Mouse (Mus musculus) urinary bladder, postnatal 0 days (tissue): ENCODE results near the gene Rundc1. TPM values are rescaled to one million over a fixed set of nuclear protein-coding genes. Genes with fewer than 3 reads are reported as not detected.

Experiments
- microRNA-seq: library from miRNA; unstranded; fragments of <30 nt; microRNA quantifications from one replicate; pipeline ENCODE4, GENCODE M21; 2016
- polyA plus RNA-seq: library from polyadenylated mRNA; unstranded; fragments of >200 nt; fragmentation: Nextera tagmentation; extraction: Ambion mirVana; gene quantifications from 2 replicates; pipeline ENCODE4 v1.2.1, GENCODE M21; 2015

Rundc1 gene
- polyA plus RNA-seq, result 10.5 and 11.5 TPM in 2 replicates

DNA sequence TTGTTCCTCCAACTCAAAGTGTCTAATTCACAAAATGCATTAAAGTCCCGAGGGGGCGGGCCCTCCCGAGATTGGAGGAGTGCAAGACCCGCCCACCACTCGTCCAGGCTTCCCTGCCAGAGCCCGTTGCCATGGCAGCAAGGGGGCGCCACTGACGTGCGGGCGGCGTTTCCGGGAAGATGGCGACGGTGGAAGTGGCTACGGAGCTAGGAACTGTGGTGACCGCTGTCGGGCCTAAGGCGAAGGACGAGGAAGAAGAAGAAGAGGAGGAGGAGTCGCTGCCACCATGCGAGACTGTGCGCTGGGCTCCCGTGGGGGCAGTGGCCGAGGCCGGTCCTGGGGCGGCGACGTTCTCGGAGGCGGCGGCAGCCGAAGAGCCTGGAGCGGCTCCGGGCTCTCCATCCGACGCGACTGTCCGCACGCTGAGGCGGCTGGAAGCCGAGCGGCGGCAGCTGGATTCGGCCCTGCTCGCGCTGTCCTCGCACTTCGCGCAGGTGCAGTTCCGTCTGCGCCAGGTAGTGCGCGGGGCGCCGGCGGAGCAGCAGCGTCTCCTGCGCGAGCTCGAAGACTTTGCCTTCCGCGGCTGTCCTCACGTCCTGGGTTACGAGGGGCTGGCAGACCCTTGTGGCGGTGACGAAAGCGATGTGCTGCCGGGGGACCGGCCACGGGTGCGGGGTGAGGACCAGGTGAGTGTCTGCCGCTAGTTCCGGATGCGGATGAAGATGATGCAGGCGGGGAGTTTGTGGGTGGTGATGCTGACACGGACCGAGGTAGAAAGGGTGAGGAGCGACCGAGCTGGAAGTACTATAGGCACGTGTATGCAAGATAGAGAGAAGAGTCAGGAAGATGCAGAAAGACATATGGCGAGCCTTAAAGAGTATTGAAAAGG lies at the start of gene Rundc1, which contains the start of gene Ptges3l:
Gene Rundc1, plus strand, starts transcription at position 161 of the 889 bp plus-strand sequence.
Gene Ptges3l, minus strand, starts transcription at position 409 of the 889 bp plus-strand sequence.

DNA sequence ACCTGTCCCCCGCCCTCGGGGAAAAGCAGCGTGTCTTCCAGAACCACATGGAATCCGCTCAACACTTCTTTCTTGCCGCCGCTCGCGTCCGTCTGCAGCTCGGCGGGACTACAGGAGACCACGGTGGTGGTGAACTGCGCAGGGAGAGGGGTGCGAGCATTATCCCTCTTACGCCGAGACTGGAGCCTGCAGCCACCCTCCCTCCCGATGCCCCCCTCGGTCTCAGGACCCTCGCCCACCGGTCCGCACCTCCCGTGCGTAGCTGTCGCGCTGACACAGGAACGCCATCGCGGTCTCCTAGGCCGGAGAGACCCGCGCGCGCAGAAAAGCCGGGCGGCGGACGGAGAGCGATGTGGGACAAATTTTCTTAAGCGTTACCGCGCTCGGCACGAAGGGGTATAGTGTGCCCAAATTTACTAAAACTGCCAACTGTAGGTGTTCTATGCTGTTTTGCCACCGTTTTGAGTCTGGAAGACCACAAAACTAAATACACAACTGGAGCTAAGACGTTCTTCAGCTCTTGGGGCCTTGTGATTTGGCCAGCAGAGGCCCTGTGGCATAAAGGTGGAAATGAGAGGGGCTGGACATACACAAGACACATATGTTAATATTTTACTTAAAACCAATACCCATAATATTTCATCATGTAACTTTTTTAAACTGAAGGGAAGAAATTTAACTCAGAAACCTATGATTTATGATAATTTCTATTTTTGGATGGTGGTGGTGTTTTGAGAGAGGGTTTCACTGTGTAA lies 7.6 kb upstream of the Rundc1 start, which contains the start of gene Aarsd1:
Gene Aarsd1, minus strand, starts transcription at position 515 of the 755 bp plus-strand sequence.

GRCm38 (mm10) chr11:101424105-101424851 lies 607 bp upstream of the Rundc1 start, which contains the start of gene Gm27029:
Gm27029 (minus strand) TSS chr11:101424796.

DNA sequence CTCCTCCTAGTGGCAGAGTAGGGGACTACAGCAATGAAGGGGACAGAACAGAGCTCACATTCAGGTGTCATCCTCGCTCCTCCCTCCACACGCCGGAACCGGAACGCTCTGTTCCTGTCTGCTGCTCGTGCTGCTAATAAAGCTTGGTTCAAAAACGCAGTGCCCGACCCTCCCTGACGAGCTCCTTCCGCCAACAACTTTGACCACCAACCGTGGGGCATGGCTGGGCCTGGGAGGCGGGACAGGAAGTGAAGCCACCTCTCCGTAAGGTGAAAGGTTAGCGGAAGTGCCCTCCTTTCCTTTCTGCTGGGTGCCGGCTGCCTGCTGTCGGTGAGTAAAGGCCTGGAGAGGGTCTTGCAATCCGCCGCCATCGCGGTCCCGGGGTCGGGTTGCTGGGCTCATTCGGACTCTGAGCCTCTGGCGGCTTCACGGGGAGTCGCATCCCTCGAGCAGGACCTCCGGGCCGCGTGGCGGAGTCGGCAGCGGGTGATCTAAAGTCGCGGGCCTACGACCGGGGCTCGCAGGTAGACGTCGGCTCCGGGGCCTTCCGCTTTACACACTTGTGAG lies 17.3 kb downstream of the Rundc1 start, which contains the start of gene Rpl27:
Gene Rpl27, plus strand, starts transcription at position 172 of the 567 bp plus-strand sequence.

GRCm38 (mm10) chr11:101448274-101448746 lies 23.4 kb downstream of the Rundc1 start, which contains the start of gene Ifi35:
Ifi35 (plus strand) TSS chr11:101448407.

DNA sequence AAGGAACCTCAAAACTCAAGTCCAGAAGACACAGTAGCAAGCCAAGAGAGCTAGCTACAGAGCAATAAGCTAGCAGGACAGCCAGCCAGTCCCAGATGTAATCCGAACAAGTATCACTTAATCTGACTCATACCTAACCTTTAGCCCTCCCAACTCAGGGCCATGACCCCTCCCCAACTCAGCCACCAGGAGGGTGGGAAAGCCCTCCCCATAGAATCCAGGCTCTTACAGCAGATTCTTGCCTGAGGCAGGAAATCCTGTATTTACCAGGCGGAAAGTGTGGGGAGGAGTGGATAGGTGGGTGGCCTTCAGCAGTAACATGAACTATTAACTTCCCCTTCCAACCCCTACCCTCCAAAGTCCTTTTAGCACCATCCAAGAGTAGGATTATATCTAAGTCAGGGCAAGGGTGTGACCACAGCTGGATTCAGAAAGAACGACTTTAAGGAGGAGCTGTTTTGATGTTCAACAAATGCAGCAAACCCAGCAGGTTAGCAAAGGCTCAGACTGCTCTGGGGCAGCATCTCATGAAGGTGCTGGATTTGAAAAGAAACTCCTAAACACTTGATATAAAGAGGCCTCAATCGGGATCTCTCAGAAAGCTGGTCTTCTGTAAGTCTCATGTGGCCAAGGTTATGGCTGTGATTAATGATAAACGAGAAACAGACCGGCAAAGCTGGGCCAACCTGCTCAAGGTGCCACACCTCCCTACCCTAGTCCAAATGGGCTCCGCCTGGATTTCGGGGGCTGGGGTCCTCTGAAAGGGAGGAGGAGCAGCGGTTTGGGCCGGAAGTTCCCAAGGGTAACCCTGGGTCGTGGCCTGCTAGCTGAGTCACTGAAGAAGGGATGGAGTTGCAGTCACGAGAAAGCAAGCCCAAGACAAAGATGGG lies 39.6 kb downstream of the Rundc1 start, which contains the start of gene Rnd2:
Gene Rnd2, plus strand, starts transcription at position 789 of the 890 bp plus-strand sequence.

DNA sequence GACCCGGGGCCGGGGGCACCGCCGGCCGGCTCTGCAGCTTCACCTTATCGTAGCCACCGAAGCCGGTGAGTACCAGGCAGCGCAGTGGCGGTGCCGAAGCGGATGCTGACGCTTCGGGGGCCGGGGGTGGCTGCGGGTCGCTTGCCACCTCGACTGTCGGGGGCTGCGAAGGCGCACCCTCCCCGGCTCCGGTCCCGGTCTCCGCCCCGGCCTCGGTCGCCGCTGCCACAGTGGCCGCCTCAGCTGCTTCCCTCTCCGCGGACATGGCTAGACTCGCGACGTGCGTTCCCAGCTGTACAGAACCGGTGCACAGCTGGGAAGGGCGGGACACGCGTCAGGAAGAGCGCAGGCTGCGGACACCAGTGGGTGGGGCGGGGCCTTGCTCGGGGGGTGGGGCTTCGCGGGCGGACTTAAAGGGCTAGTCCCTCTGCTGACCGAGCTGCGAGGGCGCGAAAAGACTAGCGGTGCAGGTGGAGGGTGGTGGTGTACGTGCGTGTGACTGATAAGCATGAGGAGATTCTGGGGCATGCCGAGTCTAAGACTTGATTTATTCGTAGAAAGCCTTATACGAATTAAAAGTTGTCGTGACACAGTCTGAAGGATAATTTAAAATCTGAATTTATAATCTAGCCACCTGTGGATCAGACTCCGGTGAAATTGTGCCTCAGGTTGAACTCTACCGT lies 41.1 kb downstream of the Rundc1 start, which contains the start of gene Vat1:
Gene Vat1, minus strand, starts transcription at position 362 of the 683 bp plus-strand sequence.

Small RNA genes within 50 kb of the gene (microRNA-seq; reads per million reads assigned to microRNA genes)
- gene Mir6929, result not detected

Other genes with a start within 250 kb of the Rundc1 start
- 0.14 and 0.24 TPM in 2 replicates for gene Ccr10, start 249.6 kb upstream of the Rundc1 start, polyA plus RNA-seq
- gene Ezh1, start 198.6 kb upstream of the Rundc1 start, polyA plus RNA-seq, result 10.8 and 11.8 TPM in 2 replicates
- 49.3 and 59.1 TPM in 2 replicates for gene Ramp2, start 179.1 kb upstream of the Rundc1 start, polyA plus RNA-seq
- gene Vps25, start 171.4 kb upstream of the Rundc1 start, polyA plus RNA-seq, result 102 and 109 TPM in 2 replicates
- gene Wnk4, start 164.5 kb upstream of the Rundc1 start, polyA plus RNA-seq, result 1.3 and 2.3 TPM in 2 replicates
- gene Cntd1, start 146.1 kb upstream of the Rundc1 start, polyA plus RNA-seq, result 0.35 and 0.41 TPM in 2 replicates
- 170 and 173 TPM in 2 replicates for gene Coa3, start 146.0 kb upstream of the Rundc1 start, polyA plus RNA-seq
- 107 and 110 TPM in 2 replicates for gene Becn1, start 122.8 kb upstream of the Rundc1 start, polyA plus RNA-seq
- 61.2 and 66.0 TPM in 2 replicates for gene Psme3, start 108.9 kb upstream of the Rundc1 start, polyA plus RNA-seq
- gene Aoc2, start 100.0 kb upstream of the Rundc1 start, polyA plus RNA-seq, result 0.31 and 0.41 TPM in 2 replicates
- 16.2 and 16.9 TPM in 2 replicates for gene Aoc3, start 94.5 kb upstream of the Rundc1 start, polyA plus RNA-seq
- 0.23 TPM in 2 replicates for gene G6pc, start 57.5 kb upstream of the Rundc1 start, polyA plus RNA-seq
- 22.9 and 26.4 TPM in 2 replicates for gene Aarsd1, start 7.5 kb upstream of the Rundc1 start, polyA plus RNA-seq
- 4.0 and 5.9 TPM in 2 replicates for gene Gm27029, start 289 bp upstream of the Rundc1 start, polyA plus RNA-seq
- 20.4 and 24.3 TPM in 2 replicates for gene Ptges3l, start 248 bp downstream of the Rundc1 start, polyA plus RNA-seq
- 267 and 271 TPM in 2 replicates for gene Rpl27, start 17.2 kb downstream of the Rundc1 start, polyA plus RNA-seq
- gene Ifi35, start 23.3 kb downstream of the Rundc1 start, polyA plus RNA-seq, result 35.7 and 39.5 TPM in 2 replicates
- gene Rnd2, start 39.9 kb downstream of the Rundc1 start, polyA plus RNA-seq, result 7.1 and 8.2 TPM in 2 replicates
- 80.4 and 88.7 TPM in 2 replicates for gene Vat1, start 41.1 kb downstream of the Rundc1 start, polyA plus RNA-seq
- gene Brca1, start 126.9 kb downstream of the Rundc1 start, polyA plus RNA-seq, result 2.2 and 2.7 TPM in 2 replicates
- 36.2 and 36.7 TPM in 2 replicates for gene Nbr1, start 127.1 kb downstream of the Rundc1 start, polyA plus RNA-seq
- gene Tmem106a, start 157.2 kb downstream of the Rundc1 start, polyA plus RNA-seq, result 16.5 and 19.3 TPM in 2 replicates
- not detected in 2 replicates for gene Gm11634, start 174.2 kb downstream of the Rundc1 start, polyA plus RNA-seq
- 23.8 and 26.2 TPM in 2 replicates for gene Rdm1, start 202.1 kb downstream of the Rundc1 start, polyA plus RNA-seq
- gene Arl4d, start 240.5 kb downstream of the Rundc1 start, polyA plus RNA-seq, result 31.7 and 40.2 TPM in 2 replicates